Mouse (Mus musculus) adrenal gland, postnatal 14 days (tissue): ENCODE measurements around the gene Klf7. TPM values are rescaled to one million over a fixed set of nuclear protein-coding genes. Genes with fewer than 3 reads are reported as not detected.

Experiments
- microRNA-seq, 2 experiments: library from miRNA; unstranded; fragments of <30 nt; microRNA quantifications; one replicate each; pipeline ENCODE4 v1.2.0; 2021
- total RNA-seq: library from RNA; stranded (reverse); gene quantifications from 2 replicates; pipeline ENCODE4 v1.2.3, GENCODE M21; 2021

The Klf7 gene
- total RNA-seq, 1 experiment from 2014 or later = 18.3 TPM

Small RNAs within 50 kb of the gene (microRNA-seq; reads per million reads assigned to microRNA genes)
- gene Mir6899 = 0 to 0.85 reads per million in 2 experiments
